Mouse (Mus musculus) heart, embryonic 13.5 days (tissue): Measurements from ENCODE around the gene St6galnac6. TPM values are rescaled to one million over a fixed set of nuclear protein-coding genes. Genes with fewer than 3 reads are reported as not detected.

Experiments
- ATAC-seq: fragments of 200-750 bp; cut with Nextera tagmentation; 2 replicates; pipeline ENCODE4 v1.8.0; 2017; ENCODE audit warnings: moderate TSS enrichment; ENCODE audit not compliant: insufficient number of reproducible peaks, low FRiP score, low TSS enrichment; ENCODE audit errors: extremely low read depth
- H3K27ac ChIP-seq: fragments of 300-500 bp; sonication (generic); replicated peaks from 2 replicates; pipeline ENCODE4 v1.5.1; 2015; ENCODE audit warnings: moderate library complexity, mild to moderate bottlenecking, inconsistent platforms
- H3K27me3 ChIP-seq: fragments of 300-500 bp; sonication (generic); replicated peaks from 2 replicates; pipeline ENCODE4 v1.6.1; 2015; ENCODE audit warnings: mild to moderate bottlenecking, inconsistent platforms
- H3K36me3 ChIP-seq: fragments of 300-500 bp; sonication (generic); 2 replicates; pipeline ENCODE4 v1.6.1; 2015; ENCODE audit warnings: mild to moderate bottlenecking, inconsistent platforms
- H3K4me1 ChIP-seq: fragments of 300-500 bp; sonication (generic); 2 replicates; pipeline ENCODE4 v1.6.1; 2015; ENCODE audit warnings: inconsistent platforms
- H3K4me2 ChIP-seq: fragments of 300-500 bp; sonication (generic); 2 replicates; pipeline ENCODE4 v1.6.1; 2015; ENCODE audit warnings: inconsistent platforms, mild to moderate bottlenecking, moderate library complexity
- H3K4me3 ChIP-seq: fragments of 300-500 bp; sonication (generic); 2 replicates; pipeline ENCODE4 v1.5.1; 2015; ENCODE audit warnings: moderate library complexity, mild to moderate bottlenecking, inconsistent platforms
- H3K9ac ChIP-seq: fragments of 300-500 bp; sonication (generic); 2 replicates; pipeline ENCODE4 v1.6.1; 2015; ENCODE audit warnings: inconsistent platforms, mild to moderate bottlenecking, moderate library complexity
- H3K9me3 ChIP-seq: fragments of 300-500 bp; sonication (generic); 2 replicates; pipeline ENCODE4 v1.6.1; 2016; ENCODE audit warnings: inconsistent platforms
- WGBS: fragments of 180-500 bp; shearing (Covaris S2); methylation state at CpG from one replicate; pipeline ENCODE4 v1.1.7; 2015; ENCODE audit warnings: mixed read lengths; 5-methylcytosine and 5-hydroxymethylcytosine counted together
- polyA plus RNA-seq: library from polyadenylated mRNA; unstranded; fragments of >200 nt; fragmentation: Nextera tagmentation; extraction: Ambion mirVana; gene quantifications from 2 replicates; pipeline ENCODE4 v1.2.1, GENCODE M21; 2015

The St6galnac6 gene
- polyA plus RNA-seq, 1 experiment from 2014 or later: 24.8 TPM

DNA sequence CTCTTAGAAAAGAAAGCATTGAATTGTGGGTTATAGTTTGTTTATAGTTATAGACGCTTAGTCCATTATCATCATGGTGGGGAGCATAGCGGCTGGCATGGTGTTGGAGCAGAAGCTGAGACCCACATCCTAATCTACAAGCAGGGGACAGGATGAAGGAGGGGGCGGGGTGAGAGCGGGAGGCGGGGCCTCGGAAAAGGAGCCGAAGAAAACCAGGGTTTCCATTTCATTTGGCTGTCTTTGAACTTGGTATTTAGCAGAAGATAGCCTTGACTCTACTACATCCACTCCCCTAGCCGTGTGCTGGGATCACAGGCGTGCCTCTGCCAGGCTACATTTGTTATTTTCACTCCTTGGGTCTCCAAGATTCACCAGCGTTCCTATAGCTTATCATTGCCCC is 5.1 kb downstream of the St6galnac6 start:
- Histone ChIP-seq H3K4me1 (peaks cover 52% of the 10 kb centered on the region), H3K27ac (no peak overlapping the region), H3K9me3 (no peaks in the 10 kb centered on the region), H3K27me3 (no peaks in the 10 kb centered on the region), H3K9ac (no peak overlapping the region), H3K4me2 (no peak overlapping the region), H3K36me3 (peaks cover 5% of the 10 kb centered on the region; the same call in 1 of the 2 replicates), H3K4me3 (no peak overlapping the region)
- WGBS: 27% methylated on average over 10 of the region's 10 CpGs
- ATAC-seq: no peak

DNA sequence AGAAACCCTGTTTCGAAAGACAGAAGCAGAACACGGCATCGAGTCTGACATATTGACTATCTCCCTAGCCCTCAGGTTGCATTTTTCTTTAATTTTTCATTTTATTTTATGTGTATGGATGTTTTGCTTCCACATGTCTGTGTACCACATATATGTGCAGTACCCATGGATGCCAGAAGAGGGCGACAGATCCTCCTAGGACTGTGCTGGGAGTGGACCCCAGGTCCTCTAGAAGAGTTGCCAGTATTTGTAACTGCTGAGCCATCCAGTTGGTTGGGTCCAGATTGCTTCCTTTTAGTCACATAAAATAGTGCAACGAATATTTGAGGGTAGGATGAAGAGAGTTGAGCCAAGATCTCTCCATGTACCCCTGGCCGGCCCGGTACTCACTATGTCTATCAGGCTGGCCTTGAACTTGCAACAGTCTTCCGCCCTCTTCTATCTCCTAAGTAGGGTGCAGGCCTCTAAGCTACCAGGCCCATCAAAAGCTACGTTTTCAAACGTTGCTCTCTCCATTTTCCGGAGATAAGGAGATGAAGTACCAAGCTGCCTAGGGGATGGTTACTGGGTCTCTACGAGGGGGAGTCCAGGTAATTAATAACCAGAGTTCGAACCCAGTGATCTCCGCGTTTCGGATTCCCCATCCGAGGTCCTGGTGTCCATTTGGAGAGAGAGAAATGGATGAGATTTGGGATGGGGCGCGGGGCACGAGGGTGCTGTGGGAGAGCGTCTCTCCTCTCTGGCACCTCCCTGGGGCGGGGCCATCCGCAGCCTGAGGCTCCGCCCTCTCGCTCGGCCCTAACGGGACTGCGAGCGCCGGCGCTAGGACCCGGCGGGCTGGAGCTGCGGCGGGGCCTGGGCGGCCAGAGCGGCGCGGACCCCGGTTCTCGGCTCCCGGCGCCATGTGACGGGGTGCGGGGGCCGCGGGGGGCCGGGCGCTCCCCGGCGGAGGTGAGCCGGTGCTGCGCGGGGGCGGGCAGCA is 6.9 kb downstream of the St6galnac6 start:
- ATAC-seq: peak; percentile 80

GRCm38 (mm10) chr2:32607262-32607947 is 7.9 kb downstream of the St6galnac6 start:
- Histone ChIP-seq H3K9me3 (no peaks in the 10 kb centered on the region), H3K4me2 (peak overlapping the region; percentile 96), H3K4me3 (peak overlapping the region; percentile 84), H3K9ac (peak overlapping the region; percentile 89), H3K4me1 (peaks cover 58% of the 10 kb centered on the region), H3K27me3 (no peaks in the 10 kb centered on the region), H3K27ac (peak overlapping the region; percentile 90), H3K36me3 (peaks cover 4% of the 10 kb centered on the region)
- 0 out of 2 replicates have a peak, but pooled peaks have one; percentile 3 for ATAC-seq
- 5% methylated on average over 34 of the region's 34 CpGs for WGBS

More for the DNA sequence above, 6.9 kb downstream of the St6galnac6 start:
- Histone ChIP-seq H3K4me3 (peak overlapping the region; percentile 84), H3K4me1 (peaks cover 63% of the 10 kb centered on the region), H3K27me3 (no peaks in the 10 kb centered on the region), H3K4me2 (peak overlapping the region; percentile 96), H3K9me3 (no peaks in the 10 kb centered on the region), H3K9ac (peak overlapping the region; percentile 89), H3K36me3 (no peaks in the 10 kb centered on the region), H3K27ac (peak overlapping the region; percentile 90)
- 13% methylated on average over 37 of the region's 55 CpGs for WGBS

- 4% methylated on average over 25 of the region's 25 CpGs for WGBS
- Histone ChIP-seq H3K36me3 (peaks cover 13% of the 10 kb centered on the region), H3K4me2 (peak overlapping the region; percentile 96), H3K4me3 (peak overlapping the region; percentile 84), H3K9ac (peak overlapping the region; percentile 89), H3K27ac (peak overlapping the region; percentile 90), H3K4me1 (peaks cover 58% of the 10 kb centered on the region), H3K9me3 (no peaks in the 10 kb centered on the region), H3K27me3 (no peaks in the 10 kb centered on the region)
- peak; percentile 17 for ATAC-seq
These were observed 8.8 kb downstream of the St6galnac6 start for GRCm38 (mm10) chr2:32608141-32608777.

DNA sequence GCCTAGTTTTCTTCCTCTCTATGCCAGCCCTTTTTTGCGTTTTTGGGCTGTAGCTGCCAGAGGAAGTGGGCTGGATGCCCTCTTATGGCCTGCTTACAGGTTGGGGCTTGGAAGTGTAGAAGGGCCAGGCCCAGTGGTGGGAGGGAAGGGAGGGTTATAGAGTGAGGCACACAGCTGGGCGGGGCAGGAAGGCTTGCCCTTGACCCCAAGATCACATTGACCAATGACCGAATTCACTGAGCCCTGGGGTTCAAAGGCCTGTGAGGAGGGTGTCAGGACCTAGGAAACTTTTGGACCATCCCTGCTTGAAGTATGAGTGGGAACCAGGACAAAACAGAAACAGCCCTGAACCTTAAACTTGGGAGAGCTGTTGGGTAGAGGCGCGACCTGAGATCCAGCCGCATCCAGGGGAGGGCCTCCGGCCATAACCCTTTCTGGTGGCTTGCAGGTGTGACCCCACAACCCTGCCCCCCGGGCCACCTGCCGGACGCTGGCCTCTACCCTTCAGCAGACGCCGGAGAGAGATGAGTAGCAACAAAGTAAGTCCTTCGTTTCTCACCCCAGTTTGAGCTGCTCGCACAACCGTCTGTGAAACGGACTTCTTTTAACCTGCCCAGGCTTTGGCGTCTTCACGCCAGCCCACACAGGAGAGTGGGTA is 9.4 kb downstream of the St6galnac6 start:
- peak overlapping the region; percentile 96 for H3K4me2 ChIP-seq

GRCm38 (mm10) chr2:32610610-32611229 is 11.2 kb downstream of the St6galnac6 start:
- H3K4me3 ChIP-seq: peak overlapping the region; percentile 58
- H3K36me3 ChIP-seq: peaks cover 33% of the 10 kb centered on the region
- no peaks in the 10 kb centered on the region for H3K27me3 ChIP-seq
- peak overlapping the region; percentile 96 for H3K4me2 ChIP-seq
- H3K4me1 ChIP-seq: peaks cover 57% of the 10 kb centered on the region
- H3K9ac ChIP-seq: peak overlapping the region; percentile 76
- peak overlapping the region; percentile 71 for H3K27ac ChIP-seq
- no peaks in the 10 kb centered on the region for H3K9me3 ChIP-seq
- 10% methylated on average over 23 of the region's 23 CpGs for whole genome bisulfite sequencing
- no peak for ATAC-seq

More for the DNA sequence above, 9.4 kb downstream of the St6galnac6 start:
- peaks cover 61% of the 10 kb centered on the region for H3K4me1 ChIP-seq
- H3K4me3 ChIP-seq: peak overlapping the region; percentile 84
- H3K36me3 ChIP-seq: peaks cover 19% of the 10 kb centered on the region
- H3K27ac ChIP-seq: peak overlapping the region; percentile 90
- ATAC-seq: no peak
- H3K9me3 ChIP-seq: no peaks in the 10 kb centered on the region
- WGBS: 36% methylated on average over 18 of the region's 18 CpGs
- H3K9ac ChIP-seq: peak overlapping the region; percentile 89
- H3K27me3 ChIP-seq: no peaks in the 10 kb centered on the region

- Histone ChIP-seq H3K4me3 (no peak overlapping the region), H3K4me1 (peaks cover 51% of the 10 kb centered on the region), H3K9me3 (no peaks in the 10 kb centered on the region), H3K9ac (no peak overlapping the region), H3K36me3 (peaks cover 48% of the 10 kb centered on the region), H3K27ac (no peak overlapping the region), H3K27me3 (no peaks in the 10 kb centered on the region), H3K4me2 (no peak overlapping the region)
- 68% methylated on average over 26 of the region's 26 CpGs for WGBS
- ATAC-seq: no peak; the same call in 1 of the 2 replicates
These were observed 12.8 kb downstream of the St6galnac6 start for GRCm38 (mm10) chr2:32612274-32612673.

DNA sequence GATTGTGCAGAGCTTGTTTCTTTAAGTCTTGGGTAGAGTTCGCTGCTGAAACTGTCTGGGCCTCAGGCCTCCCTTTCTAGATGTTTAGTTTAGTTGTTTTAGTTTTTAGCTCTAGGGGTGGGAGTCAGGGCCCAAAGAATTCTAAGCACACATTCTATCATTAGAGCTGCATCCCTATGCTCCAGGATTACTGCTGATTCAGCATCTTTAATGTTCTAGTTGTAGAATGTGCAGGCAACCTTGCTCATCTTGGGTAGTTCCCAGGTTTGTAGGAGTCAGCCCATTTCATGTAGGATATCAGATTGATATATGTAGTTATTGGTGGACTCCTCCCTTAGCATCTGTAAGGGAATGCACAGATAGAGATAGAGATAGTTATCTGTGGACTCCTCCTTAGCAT is 17.6 kb downstream of the St6galnac6 start:
- no peaks in the 10 kb centered on the region for H3K27me3 ChIP-seq
- H3K4me2 ChIP-seq: no peak overlapping the region
- no peak overlapping the region for H3K9ac ChIP-seq
- 100% methylated on average over 1 of the region's 1 CpGs for WGBS
- H3K27ac ChIP-seq: no peak overlapping the region
- no peak for ATAC-seq
- no peak overlapping the region for H3K4me3 ChIP-seq
- peaks cover 68% of the 10 kb centered on the region for H3K36me3 ChIP-seq
- no peaks in the 10 kb centered on the region for H3K9me3 ChIP-seq
- peaks cover 42% of the 10 kb centered on the region for H3K4me1 ChIP-seq

GRCm38 (mm10) chr2:32617601-32618000 is 18.1 kb downstream of the St6galnac6 start:
- Histone ChIP-seq H3K27ac (no peak overlapping the region), H3K4me2 (no peak overlapping the region), H3K4me3 (no peak overlapping the region), H3K36me3 (peaks cover 63% of the 10 kb centered on the region), H3K9me3 (no peaks in the 10 kb centered on the region), H3K9ac (no peak overlapping the region), H3K27me3 (no peaks in the 10 kb centered on the region), H3K4me1 (peaks cover 47% of the 10 kb centered on the region)
- ATAC-seq: no peak
- 91% methylated on average over 4 of the region's 4 CpGs for WGBS

- no peak for ATAC-seq
- Histone ChIP-seq H3K4me2 (no peak overlapping the region), H3K36me3 (peaks cover 58% of the 10 kb centered on the region), H3K9me3 (no peaks in the 10 kb centered on the region), H3K27me3 (no peaks in the 10 kb centered on the region), H3K9ac (no peak overlapping the region), H3K4me1 (peaks cover 51% of the 10 kb centered on the region), H3K4me3 (no peak overlapping the region), H3K27ac (no peak overlapping the region)
- 83% methylated on average over 9 of the region's 9 CpGs for WGBS
These were observed 18.5 kb downstream of the St6galnac6 start for GRCm38 (mm10) chr2:32618051-32618450.
